Mouse (Mus musculus) brain, embryonic 14.5 days (tissue): Measurements from ENCODE around the gene Mptx2.
"Not testable (repeated sequence)": the region's sequence is repeated elsewhere in the genome, so short reads cannot be mapped to it uniquely, and the experiment has no call there.

ENCODE experiments used
- CTCF ChIP-seq: fragments of 200-500 bp; IDR thresholded peaks from 2 replicates; pipeline ENCODE4 v1.5.1; 2012; ENCODE audit warnings: inconsistent platforms, mild to moderate bottlenecking, moderate library complexity, borderline replicate concordance; ENCODE audit not compliant: insufficient read depth, insufficient read length; ENCODE audit errors: extremely low read depth
- POLR2A ChIP-seq: fragments of 200-500 bp; IDR thresholded peaks from 2 replicates; pipeline ENCODE4 v1.6.1; 2012; ENCODE audit warnings: mild to moderate bottlenecking, inconsistent platforms, borderline replicate concordance; ENCODE audit not compliant: poor library complexity, insufficient read depth, insufficient read length, severe bottlenecking; ENCODE audit errors: extremely low read depth

- not testable (repeated sequence) for TF ChIP-seq CTCF, POLR2A
Observed at GRCm38 (mm10) chr1:173237004-173237403, 40.6 kb downstream of the Mptx2 start.
